10 mouse cellular contexts compared by ENCODE assay signal in genomic region chr7:17066412-17066811, GRCm38 (mm10). TPM values are rescaled to one million over a fixed set of nuclear protein-coding genes. Genes with fewer than 3 reads are reported as not detected.
A peak's percentile ranks its signal among the peaks of the same experiment; 100 is the strongest.
DNase-seq lines count a peak whose midpoint lies in the region; ATAC-seq and TF ChIP-seq lines count a peak whose summit lies in the region.
"Had no signal": no experiment of that assay in that cellular context is flagged by ENCODE, and none has a peak within 500 bp of the region (broad histone marks: within the 10 kb centered on the region; RNA-seq: fewer than 3 reads in every experiment).

No protein-coding gene starts in this region.

- H3K4me1 ChIP-seq in intestine, postnatal 0 days (replicated peaks; ENCODE audit: control insufficient read depth, insufficient read depth, low read length) = 0 out of 2 replicates have a peak, but pooled peaks cover 5% of the 10 kb centered on the region
- H3K4me1 ChIP-seq in intestine, embryonic 15.5 days (replicated peaks) = no peaks in the 10 kb centered on the region
- no peaks in the 10 kb centered on the region for H3K4me1 ChIP-seq in embryonic facial prominence, embryonic 11.5 days (ENCODE audit: control insufficient read depth, insufficient read depth, low read length)

- intact Hi-C loops in heart, postnatal 36 days (cut with DNase I) = loop anchor here (1.0 to 2.0 kb wide), 4 partner anchors 15 to 134 kb away; no protein-coding TSS in a partner anchor
- intact Hi-C loops in left cerebral cortex, postnatal 25 days (cut with DNase I) = loop anchor here (1.0 to 5.0 kb wide), 4 partner anchors 64 to 1144 kb away; partner anchors contain the start of gene Selenow

- no peaks in the 10 kb centered on the region for H3K27me3 ChIP-seq in intestine, postnatal 0 days (replicated peaks; ENCODE audit: control insufficient read depth, insufficient read depth, low read length)
- H3K27me3 ChIP-seq in intestine, embryonic 15.5 days (replicated peaks) = no peaks in the 10 kb centered on the region
- no peaks in the 10 kb centered on the region for H3K27me3 ChIP-seq in embryonic facial prominence, embryonic 11.5 days (ENCODE audit: control insufficient read depth, insufficient read depth, low read length)
- H3K27me3 ChIP-seq: embryonic facial prominence, embryonic 13.5 days had no signal

- H3K9me3 ChIP-seq in intestine, postnatal 0 days (ENCODE audit: control insufficient read depth) = no peaks in the 10 kb centered on the region
- no peaks in the 10 kb centered on the region for H3K9me3 ChIP-seq in intestine, embryonic 15.5 days
- no peaks in the 10 kb centered on the region for H3K9me3 ChIP-seq in embryonic facial prominence, embryonic 11.5 days (replicated peaks; ENCODE audit: control insufficient read depth, low read length)
- H3K9me3 ChIP-seq: embryonic facial prominence, embryonic 13.5 days; neural tube, embryonic 13.5 days had no signal

- 3% methylated on average over 2 of the region's 2 CpGs for WGBS in intestine, postnatal 0 days
- 2% methylated on average over 2 of the region's 2 CpGs for WGBS in intestine, embryonic 15.5 days
- 11% methylated on average over 2 of the region's 2 CpGs for WGBS in embryonic facial prominence, embryonic 11.5 days

- H3K4me2 ChIP-seq in intestine, postnatal 0 days (replicated peaks; ENCODE audit: low read depth) = no peak overlapping the region
- no peak overlapping the region for H3K4me2 ChIP-seq in intestine, embryonic 15.5 days (replicated peaks)
- no peak overlapping the region for H3K4me2 ChIP-seq in embryonic facial prominence, embryonic 11.5 days (ENCODE audit: low read depth, low read length)
- H3K4me2 ChIP-seq: embryonic facial prominence, embryonic 13.5 days; neural tube, embryonic 13.5 days had no signal

- no peak overlapping the region for H3K4me3 ChIP-seq in intestine, postnatal 0 days (ENCODE audit: low read depth, low read length)
- H3K4me3 ChIP-seq in intestine, embryonic 15.5 days (replicated peaks) = no peak overlapping the region
- no peak overlapping the region for H3K4me3 ChIP-seq in embryonic facial prominence, embryonic 11.5 days (ENCODE audit: low read depth, low read length)
- H3K4me3 ChIP-seq: embryonic facial prominence, embryonic 13.5 days; neural tube, embryonic 13.5 days had no signal

- no peaks in the 10 kb centered on the region for H3K36me3 ChIP-seq in intestine, postnatal 0 days (ENCODE audit: control insufficient read depth, insufficient read depth)
- H3K36me3 ChIP-seq in intestine, embryonic 15.5 days = no peaks in the 10 kb centered on the region
- no peaks in the 10 kb centered on the region for H3K36me3 ChIP-seq in embryonic facial prominence, embryonic 11.5 days (replicated peaks; ENCODE audit: control insufficient read depth, insufficient read depth, low read depth, low read length)
- H3K36me3 ChIP-seq: embryonic facial prominence, embryonic 13.5 days; neural tube, embryonic 13.5 days had no signal

- TF ChIP-seq CTCF in intestine, postnatal 0 days (IDR thresholded peaks at IDR 0.05; ENCODE audit: low read depth) = peak; percentile 87

- DNase-seq in adrenal gland, postnatal 14 days = peak; percentile 87
- DNase-seq in embryonic facial prominence, embryonic 11.5 days (ENCODE audit: low spot score) = peak; percentile 89
- DNase-seq in heart, postnatal 36 days = peak; percentile 91 to 95
- DNase-seq in left cerebral cortex, postnatal 25 days (ENCODE audit: low spot score in 2 of 2) = peak; percentile 88 to 94
- peak; percentile 33 to 63 for DNase-seq in natural killer cell, adult 2 months (ENCODE audit: low spot score in 2 of 2)
- DNase-seq in thymus, postnatal 25 days = peak; percentile 83

- ATAC-seq in intestine, postnatal 0 days = no peak
- ATAC-seq in intestine, embryonic 15.5 days = no peak
- no peak for ATAC-seq in embryonic facial prominence, embryonic 11.5 days (replicated peaks; ENCODE audit: insufficient number of reproducible peaks, low FRiP score, low TSS enrichment, low read depth)

- H3K9ac ChIP-seq in intestine, postnatal 0 days (ENCODE audit: low read depth, low read length) = no peak overlapping the region
- no peak overlapping the region for H3K9ac ChIP-seq in intestine, embryonic 15.5 days
- H3K9ac ChIP-seq in embryonic facial prominence, embryonic 11.5 days (replicated peaks; ENCODE audit: low read length) = no peak overlapping the region
- H3K9ac ChIP-seq: embryonic facial prominence, embryonic 13.5 days; neural tube, embryonic 13.5 days had no signal

- no peak overlapping the region for H3K27ac ChIP-seq in intestine, postnatal 0 days (ENCODE audit: low read depth, low read length)
- H3K27ac ChIP-seq in intestine, embryonic 15.5 days = no peak overlapping the region
- H3K27ac ChIP-seq in embryonic facial prominence, embryonic 11.5 days (replicated peaks; ENCODE audit: low read depth, low read length) = no peak overlapping the region
- H3K27ac ChIP-seq: embryonic facial prominence, embryonic 13.5 days; neural tube, embryonic 13.5 days had no signal

RNA-seq across cellular contexts. Expression of gene Hif3a, which starts 4.2 kb away (rescaled TPM):
- polyA plus RNA-seq in intestine, postnatal 0 days (2015; fragmentation: Nextera tagmentation; extraction: Ambion mirVana) = 15.9 and 18.4 TPM in 2 replicates
- polyA plus RNA-seq in intestine, embryonic 15.5 days (2015; fragmentation: Nextera tagmentation; extraction: Ambion mirVana) = 66.7 and 71.4 TPM in 2 replicates
- total RNA-seq in adrenal gland, postnatal 14 days (2021) = 5.3 and 7.8 TPM in 2 replicates
- polyA plus RNA-seq in embryonic facial prominence, embryonic 11.5 days (2014; fragmentation: Nextera tagmentation; extraction: Ambion mirVana) = 6.7 TPM in 2 replicates
- total RNA-seq in heart, postnatal 36 days (2021) = 1 to 10 TPM; 2.5 to 2.6 TPM
- 1 to 10 TPM; 5.3 to 8.5 TPM for total RNA-seq in left cerebral cortex, postnatal 25 days (2021)

RNA-seq across cellular contexts. Expression of gene Psg16, which starts 7.4 kb away (rescaled TPM):
- polyA plus RNA-seq in intestine, postnatal 0 days (2015; fragmentation: Nextera tagmentation; extraction: Ambion mirVana) = 0.33 and 0.46 TPM in 2 replicates
- 0.40 and 0.42 TPM in 2 replicates for polyA plus RNA-seq in intestine, embryonic 15.5 days (2015; fragmentation: Nextera tagmentation; extraction: Ambion mirVana)
- total RNA-seq in adrenal gland, postnatal 14 days (2021) = 0.23 and 0.33 TPM in 2 replicates
- 0.10 and 0.11 TPM in 2 replicates for polyA plus RNA-seq in embryonic facial prominence, embryonic 11.5 days (2014; fragmentation: Nextera tagmentation; extraction: Ambion mirVana)
- under 1 TPM; 0.14 to 0.16 TPM for total RNA-seq in heart, postnatal 36 days (2021)
- total RNA-seq in left cerebral cortex, postnatal 25 days (2021) = 1 to 10 TPM; 4.1 to 5.5 TPM

RNA-seq across cellular contexts. Expression of gene Ppp5c, which starts 38.7 kb away (rescaled TPM):
- polyA plus RNA-seq in intestine, postnatal 0 days (2015; fragmentation: Nextera tagmentation; extraction: Ambion mirVana) = 44.4 and 45.0 TPM in 2 replicates
- polyA plus RNA-seq in intestine, embryonic 15.5 days (2015; fragmentation: Nextera tagmentation; extraction: Ambion mirVana) = 81.5 and 89.5 TPM in 2 replicates
- total RNA-seq in adrenal gland, postnatal 14 days (2021) = 90.9 and 93.2 TPM in 2 replicates
- polyA plus RNA-seq in embryonic facial prominence, embryonic 11.5 days (2014; fragmentation: Nextera tagmentation; extraction: Ambion mirVana) = 100 and 102 TPM in 2 replicates
- total RNA-seq in heart, postnatal 36 days (2021) = 100 to 1,000 TPM; 107 to 109 TPM
- total RNA-seq in left cerebral cortex, postnatal 25 days (2021) = 100 to 1,000 TPM; 167 to 169 TPM
